Mouse (Mus musculus) ES-Bruce4 (cell line): ENCODE measurements around the gene Spc24.

Experiments
- CTCF ChIP-seq: IDR thresholded peaks from one replicate; pipeline ENCODE4 v1.8.1; 2011; ENCODE audit warnings: low read depth, low read length
- EP300 ChIP-seq: IDR thresholded peaks from 2 replicates; pipeline ENCODE4 v1.6.1; 2011; ENCODE audit warnings: low read depth, low read length; ENCODE audit not compliant: insufficient read depth
- POLR2A ChIP-seq: IDR thresholded peaks from one replicate; pipeline ENCODE4 v1.8.1; 2011; ENCODE audit warnings: low read length; ENCODE audit not compliant: insufficient read depth

DNA sequence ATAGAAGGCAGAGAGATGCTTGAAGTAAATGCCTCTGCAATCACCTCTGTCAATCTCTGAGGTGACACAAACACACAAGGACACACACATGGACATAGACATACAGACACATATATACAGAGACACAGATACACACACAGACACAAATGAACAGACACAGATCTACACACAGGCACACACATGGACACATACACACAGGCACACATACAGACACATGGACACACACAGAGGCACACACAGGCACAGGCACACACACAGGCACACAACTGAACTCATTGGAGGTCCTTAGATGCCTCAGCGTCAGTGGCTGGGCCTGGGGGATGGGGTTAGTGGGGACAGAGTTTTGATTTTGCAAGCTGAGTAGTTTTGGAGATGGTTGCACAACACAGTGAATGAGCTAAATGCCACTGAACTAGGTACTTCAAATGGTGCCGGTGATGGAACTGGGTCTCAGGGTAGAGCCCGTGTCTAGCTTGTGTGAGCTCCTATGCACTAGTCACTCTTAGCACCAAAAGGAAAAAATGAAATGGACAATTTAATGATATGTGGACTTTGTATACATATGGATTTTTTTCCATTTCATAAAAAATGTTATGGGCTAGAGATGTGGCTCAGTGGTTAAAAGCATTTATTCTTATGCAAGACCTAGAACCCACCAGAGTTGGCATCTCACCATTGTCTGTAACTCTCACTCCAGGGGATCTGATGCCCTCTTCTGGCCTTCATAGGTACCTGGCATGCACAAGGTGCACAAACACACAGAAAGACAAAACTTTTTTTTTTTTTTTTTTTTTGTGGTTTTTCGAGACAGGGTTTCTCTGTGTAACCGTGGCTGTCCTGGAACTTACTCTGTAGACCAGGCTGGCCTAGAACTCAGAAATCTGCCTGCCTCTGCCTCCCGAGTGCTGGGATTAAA, 4.2 kb upstream of the Spc24 start:
- no peak for TF ChIP-seq CTCF
- no peak for TF ChIP-seq POLR2A
- TF ChIP-seq EP300 = no peak
